8 mouse cellular contexts compared by ENCODE assay signal in the genomic region with DNA sequence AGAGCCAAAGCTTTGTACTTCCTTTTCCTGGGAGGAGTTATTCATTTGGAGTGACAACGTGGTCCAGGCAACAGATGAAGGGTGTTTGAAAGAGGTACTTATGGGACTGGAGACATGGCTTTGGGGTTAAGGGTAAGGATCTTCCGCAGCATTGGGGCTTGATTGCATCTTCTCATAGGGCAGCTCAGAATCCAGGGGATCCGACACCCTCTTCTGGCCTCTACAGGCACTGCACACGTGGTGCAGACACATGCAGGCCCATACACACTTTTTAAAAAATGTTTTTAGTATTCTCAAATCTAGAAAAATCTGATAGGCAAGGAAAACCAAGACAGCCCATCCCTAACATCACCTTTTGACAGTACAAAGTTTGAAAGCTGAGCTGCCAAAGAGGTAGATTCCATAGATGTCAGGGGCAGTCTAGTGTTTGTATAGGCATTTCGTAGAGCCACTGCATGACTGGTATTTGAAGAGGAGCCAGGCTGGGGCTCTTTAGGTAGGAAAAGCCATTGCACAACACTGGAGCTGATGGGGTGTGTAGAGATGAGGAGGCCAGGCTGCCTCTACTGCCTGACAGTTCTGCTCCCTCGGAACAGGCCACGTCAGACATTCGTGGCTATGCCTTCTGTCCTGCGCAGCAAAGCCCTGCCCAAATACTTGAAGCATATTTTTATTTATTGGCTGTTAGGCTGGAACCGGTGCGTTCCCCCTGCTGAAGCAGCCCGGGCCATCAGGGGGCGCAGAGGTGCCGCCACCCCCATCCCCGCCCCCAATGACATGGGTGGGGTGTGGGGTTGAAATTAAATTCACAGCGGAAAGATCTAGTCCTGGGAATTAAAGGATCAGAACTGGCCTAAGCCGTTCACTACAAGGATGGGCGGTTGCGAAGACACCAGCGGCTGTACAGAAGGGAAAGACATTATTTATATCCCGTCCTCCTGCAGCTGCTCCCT. TPM values are rescaled to one million over a fixed set of nuclear protein-coding genes. Genes with fewer than 3 reads are reported as not detected.
DNase-seq lines count a peak whose midpoint lies in the region; ATAC-seq lines count a peak whose summit lies in the region.

No protein-coding gene starts in this region.

- no peak overlapping the region; the same call in 1 of the 2 replicates for H3K27ac ChIP-seq in hindbrain, embryonic 11.5 days (ENCODE audit: low read depth, low read length)
- no peak overlapping the region for H3K27ac ChIP-seq in liver, embryonic 15.5 days (replicated peaks)
- H3K27ac ChIP-seq in stomach, embryonic 14.5 days (ENCODE audit: low read length) = no peak overlapping the region

- 0 out of 2 replicates have a peak, but pooled peaks cover 3% of the 10 kb centered on the region for H3K4me1 ChIP-seq in hindbrain, embryonic 11.5 days (replicated peaks; ENCODE audit: control insufficient read depth, insufficient read depth, low read length)
- H3K4me1 ChIP-seq in liver, embryonic 15.5 days (replicated peaks) = peaks cover 28% of the 10 kb centered on the region
- H3K4me1 ChIP-seq in stomach, embryonic 14.5 days (ENCODE audit: control insufficient read depth, insufficient read depth, low read length) = peaks cover 24% of the 10 kb centered on the region; the same call in 1 of the 2 replicates

- no peak overlapping the region for H3K4me2 ChIP-seq in hindbrain, embryonic 11.5 days (replicated peaks; ENCODE audit: low read depth, low read length)
- H3K4me2 ChIP-seq in liver, embryonic 15.5 days = peak overlapping the region; percentile 55
- H3K4me2 ChIP-seq in stomach, embryonic 14.5 days (replicated peaks; ENCODE audit: low read depth, low read length) = peak overlapping the region; percentile 30; the same call in 1 of the 2 replicates

- H3K36me3 ChIP-seq in hindbrain, embryonic 11.5 days (ENCODE audit: control insufficient read depth, insufficient read depth, low read length) = peaks cover 3% of the 10 kb centered on the region; the same call in 1 of the 2 replicates
- 0 out of 2 replicates have a peak, but pooled peaks cover 2% of the 10 kb centered on the region for H3K36me3 ChIP-seq in liver, embryonic 15.5 days (replicated peaks)
- H3K36me3 ChIP-seq in stomach, embryonic 14.5 days (ENCODE audit: control insufficient read depth, insufficient read depth, low read length) = peaks cover 11% of the 10 kb centered on the region; the same call in 1 of the 2 replicates

- WGBS in hindbrain, embryonic 11.5 days = 19% methylated on average over 21 of the region's 21 CpGs
- 22% methylated on average over 21 of the region's 21 CpGs for WGBS in liver, embryonic 15.5 days (ENCODE audit: insufficient replicate concordance)
- WGBS in stomach, embryonic 14.5 days = 26% methylated on average over 21 of the region's 21 CpGs

- H3K4me3 ChIP-seq in hindbrain, embryonic 11.5 days (ENCODE audit: low read depth, low read length) = no peak overlapping the region
- H3K4me3 ChIP-seq in liver, embryonic 15.5 days (replicated peaks) = peak overlapping the region; percentile 19; the same call in 1 of the 2 replicates
- H3K4me3 ChIP-seq in stomach, embryonic 14.5 days (ENCODE audit: low read depth, low read length) = peak overlapping the region; percentile 16; the same call in 1 of the 2 replicates

- peaks cover 51% of the 10 kb centered on the region for H3K27me3 ChIP-seq in hindbrain, embryonic 11.5 days (ENCODE audit: control insufficient read depth, insufficient read depth, low read length)
- H3K27me3 ChIP-seq in liver, embryonic 15.5 days = peaks cover 57% of the 10 kb centered on the region
- H3K27me3 ChIP-seq in stomach, embryonic 14.5 days (ENCODE audit: control insufficient read depth, insufficient read depth, low read length) = peaks cover 10% of the 10 kb centered on the region; the same call in 1 of the 2 replicates

- no peaks in the 10 kb centered on the region; the same call in 1 of the 2 replicates for H3K9me3 ChIP-seq in hindbrain, embryonic 11.5 days (ENCODE audit: control insufficient read depth, low read length)
- H3K9me3 ChIP-seq in liver, embryonic 15.5 days (replicated peaks) = no peaks in the 10 kb centered on the region
- no peaks in the 10 kb centered on the region for H3K9me3 ChIP-seq in stomach, embryonic 14.5 days (ENCODE audit: control insufficient read depth, low read depth, low read length)

- H3K9ac ChIP-seq in hindbrain, embryonic 11.5 days (ENCODE audit: low read depth, low read length) = no peak overlapping the region
- no peak overlapping the region for H3K9ac ChIP-seq in liver, embryonic 15.5 days
- no peak overlapping the region for H3K9ac ChIP-seq in stomach, embryonic 14.5 days (replicated peaks; ENCODE audit: low read depth, low read length)

- peak; percentile 17 for DNase-seq in gastrocnemius, postnatal 14 days
- no peak for DNase-seq in gastrocnemius, postnatal 4 days (ENCODE audit: low spot score in 2 of 2)
- DNase-seq in embryo, embryonic 10 days (ENCODE audit: low spot score) = peak; percentile 23
- DNase-seq in hindbrain, embryonic 11.5 days (ENCODE audit: low spot score) = no peak
- DNase-seq in left cerebral cortex, adult 8-10 months (ENCODE audit: low spot score in 2 of 2) = no peak
- no peak for DNase-seq in right cerebral cortex, adult 2 months (ENCODE audit: low spot score in 2 of 2)

- ATAC-seq in hindbrain, embryonic 11.5 days (ENCODE audit: low FRiP score) = peak; percentile 5; the same call in 1 of the 2 replicates
- ATAC-seq in liver, embryonic 15.5 days (ENCODE audit: insufficient read depth) = no peak
- no peak for ATAC-seq in stomach, embryonic 14.5 days (ENCODE audit: insufficient number of reproducible peaks, insufficient read depth, low FRiP score, low read depth)

- intact Hi-C loops in gastrocnemius, postnatal 14 days (cut with DNase I; ENCODE audit: low total_unique reads) = no loop called here

RNA-seq across cellular contexts. Expression of gene Esam, which starts 1.2 kb away (rescaled TPM):
- total RNA-seq in gastrocnemius, postnatal 14 days (2021) = 10 to 100 TPM; 43.4 to 58.2 TPM
- total RNA-seq in gastrocnemius, postnatal 4 days (2021) = 10 to 100 TPM; 50.7 to 55.3 TPM
- 29.1 and 31.2 TPM in 2 replicates for polyA plus RNA-seq in hindbrain, embryonic 11.5 days (2014; fragmentation: Nextera tagmentation; extraction: Ambion mirVana)
- polyA plus RNA-seq in liver, embryonic 15.5 days (2015; fragmentation: Nextera tagmentation; extraction: Ambion mirVana) = 14.5 and 17.9 TPM in 2 replicates
- polyA plus RNA-seq in stomach, embryonic 14.5 days (2014; fragmentation: Nextera tagmentation; extraction: Ambion mirVana) = 57.9 and 58.3 TPM in 2 replicates
- 10 to 100 TPM; 16.1 to 20.5 (median 16.6) TPM for total RNA-seq in left cerebral cortex, adult 8-10 months (2022)

RNA-seq across cellular contexts. Expression of gene Vsig2, which starts 12.3 kb away (rescaled TPM):
- total RNA-seq in gastrocnemius, postnatal 14 days (2021) = 1 to 10 TPM in 1 of 2 experiments, under 1 TPM in 1; 0.96 to 4.6 TPM
- 1 to 10 TPM; 2.9 to 6.8 TPM for total RNA-seq in gastrocnemius, postnatal 4 days (2021)
- 0.80 and 0.85 TPM in 2 replicates for polyA plus RNA-seq in hindbrain, embryonic 11.5 days (2014; fragmentation: Nextera tagmentation; extraction: Ambion mirVana)
- polyA plus RNA-seq in liver, embryonic 15.5 days (2015; fragmentation: Nextera tagmentation; extraction: Ambion mirVana) = 0.29 and 0.32 TPM in 2 replicates
- polyA plus RNA-seq in stomach, embryonic 14.5 days (2014; fragmentation: Nextera tagmentation; extraction: Ambion mirVana) = 44.3 and 56.9 TPM in 2 replicates
- 1 to 10 TPM; 2.8 to 4.6 (median 3.8) TPM for total RNA-seq in left cerebral cortex, adult 8-10 months (2022)

RNA-seq across cellular contexts. Expression of gene Nrgn, which starts 26.0 kb away (rescaled TPM):
- total RNA-seq in gastrocnemius, postnatal 14 days (2021) = 1 to 10 TPM; 2.2 to 2.3 TPM
- 1 to 10 TPM; 2.3 to 3.2 TPM for total RNA-seq in gastrocnemius, postnatal 4 days (2021)
- 3.4 TPM in 2 replicates for polyA plus RNA-seq in hindbrain, embryonic 11.5 days (2014; fragmentation: Nextera tagmentation; extraction: Ambion mirVana)
- 5.4 and 6.2 TPM in 2 replicates for polyA plus RNA-seq in liver, embryonic 15.5 days (2015; fragmentation: Nextera tagmentation; extraction: Ambion mirVana)
- 4.7 and 5.7 TPM in 2 replicates for polyA plus RNA-seq in stomach, embryonic 14.5 days (2014; fragmentation: Nextera tagmentation; extraction: Ambion mirVana)
- total RNA-seq in left cerebral cortex, adult 8-10 months (2022) = 1,000 to 10,000 TPM; 1,419 to 1,602 (median 1,517) TPM

RNA-seq across cellular contexts. Expression of gene Siae, which starts 28.8 kb away (rescaled TPM):
- total RNA-seq in gastrocnemius, postnatal 14 days (2021) = 1 to 10 TPM; 3.3 to 4.6 TPM
- 1 to 10 TPM; 6.0 to 7.2 TPM for total RNA-seq in gastrocnemius, postnatal 4 days (2021)
- 7.8 and 8.8 TPM in 2 replicates for polyA plus RNA-seq in hindbrain, embryonic 11.5 days (2014; fragmentation: Nextera tagmentation; extraction: Ambion mirVana)
- polyA plus RNA-seq in liver, embryonic 15.5 days (2015; fragmentation: Nextera tagmentation; extraction: Ambion mirVana) = 5.6 and 6.4 TPM in 2 replicates
- 12.7 and 14.0 TPM in 2 replicates for polyA plus RNA-seq in stomach, embryonic 14.5 days (2014; fragmentation: Nextera tagmentation; extraction: Ambion mirVana)
- 10 to 100 TPM; 15.0 to 18.3 (median 16.8) TPM for total RNA-seq in left cerebral cortex, adult 8-10 months (2022)

RNA-seq across cellular contexts. Expression of gene Msantd2, which starts 37.6 kb away (rescaled TPM):
- 1 to 10 TPM; 4.1 to 6.4 TPM for total RNA-seq in gastrocnemius, postnatal 14 days (2021)
- 10 to 100 TPM; 17.7 to 19.5 TPM for total RNA-seq in gastrocnemius, postnatal 4 days (2021)
- 41.1 and 42.3 TPM in 2 replicates for polyA plus RNA-seq in hindbrain, embryonic 11.5 days (2014; fragmentation: Nextera tagmentation; extraction: Ambion mirVana)
- 3.6 and 5.0 TPM in 2 replicates for polyA plus RNA-seq in liver, embryonic 15.5 days (2015; fragmentation: Nextera tagmentation; extraction: Ambion mirVana)
- 33.2 and 38.9 TPM in 2 replicates for polyA plus RNA-seq in stomach, embryonic 14.5 days (2014; fragmentation: Nextera tagmentation; extraction: Ambion mirVana)
- total RNA-seq in left cerebral cortex, adult 8-10 months (2022) = 10 to 100 TPM; 19.8 to 24.6 (median 22.9) TPM

Comparison
In these comparisons a context has a peak if more than half of its experiments do, and no peak if none do; other contexts are left out.
1. DNase-seq: peak in gastrocnemius, postnatal 14 days (single experiment) and embryo, embryonic 10 days (single experiment); none in gastrocnemius, postnatal 4 days (0 of 2), hindbrain, embryonic 11.5 days (single experiment), left cerebral cortex, adult 8-10 months (0 of 2) and right cerebral cortex, adult 2 months (0 of 2).
2. RNA of gene Nrgn, which starts 26.0 kb away (total RNA-seq): 1,419 to 1,602 TPM in left cerebral cortex, adult 8-10 months; 2.3 to 3.2 TPM in gastrocnemius, postnatal 4 days and 2.2 to 2.3 TPM in gastrocnemius, postnatal 14 days; every median in the first group is over 100 times any median in the second.